Mouse (Mus musculus) thymus, postnatal 4 days (tissue): ENCODE results near the gene Slc7a7.

Source experiments
- DNase-seq: peaks from one replicate; pipeline ENCODE4 v3.0.0; 2021

The Slc7a7 gene

DNA sequence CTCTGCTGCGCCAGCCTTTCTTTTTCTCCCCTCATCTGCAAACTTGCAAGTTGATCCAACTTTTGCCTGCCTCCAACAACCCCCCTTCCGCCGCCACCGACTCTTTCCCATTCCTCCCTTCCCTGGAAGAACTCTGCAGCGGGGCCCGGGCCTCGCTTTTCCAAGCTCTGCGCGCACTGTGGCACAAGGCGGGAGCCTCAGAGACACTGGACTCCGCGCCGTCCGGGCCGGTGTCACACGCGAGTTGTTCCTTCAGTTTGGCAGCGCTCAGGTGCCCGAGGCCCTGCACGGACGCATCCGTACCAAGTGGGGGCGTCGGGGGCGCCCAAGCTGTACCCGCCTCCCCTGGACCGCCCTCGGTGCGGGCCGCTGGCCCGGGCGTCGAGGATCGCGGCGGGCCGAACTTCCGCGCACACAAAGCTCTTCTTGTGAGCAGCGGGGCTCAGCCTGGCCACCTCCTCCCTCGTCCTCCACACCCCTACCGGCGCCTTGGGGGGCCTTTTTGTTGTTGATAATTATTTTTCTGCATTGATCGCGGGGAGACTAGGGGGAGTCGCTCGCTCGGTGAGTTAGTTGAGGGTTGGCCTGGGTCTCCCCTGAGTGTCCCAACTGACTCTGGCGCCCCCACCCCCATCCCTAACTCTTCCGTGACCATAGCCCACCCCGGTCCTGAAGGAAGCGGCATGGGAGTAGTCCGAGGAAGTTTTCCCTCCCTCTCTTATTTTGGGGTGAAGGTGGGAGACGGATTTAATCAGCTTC lies 14.7 kb upstream of the Slc7a7 start:
- peak; percentile 72 for DNase-seq

DNA sequence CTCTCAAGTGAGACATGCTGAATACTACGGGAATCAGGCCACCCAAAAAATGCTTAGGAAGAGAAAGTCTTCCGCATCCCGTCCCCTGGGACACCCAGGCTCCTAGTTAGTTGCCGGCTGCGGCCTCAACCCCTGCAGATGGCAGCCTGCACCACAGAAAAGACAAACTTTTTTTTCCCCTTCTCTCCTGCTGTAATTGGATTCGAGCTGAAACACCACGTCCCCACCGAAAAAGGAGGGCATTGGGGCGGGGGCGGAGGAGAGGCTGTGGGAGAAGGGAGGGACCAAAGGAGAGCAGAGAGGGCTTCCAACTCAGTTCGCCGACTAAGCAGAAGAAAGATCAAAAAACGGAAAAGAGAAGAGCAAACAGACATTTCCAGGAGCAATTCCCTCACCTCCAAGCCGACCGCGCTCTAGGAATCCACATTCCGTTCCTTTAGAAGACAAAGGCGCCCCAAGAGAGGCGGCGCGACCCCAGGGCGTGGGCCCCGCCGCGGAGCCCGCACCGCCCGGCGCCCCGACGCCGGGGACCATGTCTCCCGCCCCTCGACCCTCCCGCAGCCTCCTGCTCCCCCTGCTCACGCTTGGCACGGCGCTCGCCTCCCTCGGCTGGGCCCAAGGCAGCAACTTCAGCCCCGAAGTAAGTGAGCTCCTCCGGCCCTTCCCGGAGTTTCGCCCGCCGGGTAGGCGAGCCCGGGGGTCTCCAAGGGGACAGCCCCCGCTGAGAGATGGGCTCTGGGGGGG lies 13.9 kb upstream of the Slc7a7 start, which contains the start of gene Mmp14:
Gene Mmp14 (plus strand): TSS at position 279 of the 744 bp plus-strand sequence.
- DNase-seq: peak; percentile 69

DNA sequence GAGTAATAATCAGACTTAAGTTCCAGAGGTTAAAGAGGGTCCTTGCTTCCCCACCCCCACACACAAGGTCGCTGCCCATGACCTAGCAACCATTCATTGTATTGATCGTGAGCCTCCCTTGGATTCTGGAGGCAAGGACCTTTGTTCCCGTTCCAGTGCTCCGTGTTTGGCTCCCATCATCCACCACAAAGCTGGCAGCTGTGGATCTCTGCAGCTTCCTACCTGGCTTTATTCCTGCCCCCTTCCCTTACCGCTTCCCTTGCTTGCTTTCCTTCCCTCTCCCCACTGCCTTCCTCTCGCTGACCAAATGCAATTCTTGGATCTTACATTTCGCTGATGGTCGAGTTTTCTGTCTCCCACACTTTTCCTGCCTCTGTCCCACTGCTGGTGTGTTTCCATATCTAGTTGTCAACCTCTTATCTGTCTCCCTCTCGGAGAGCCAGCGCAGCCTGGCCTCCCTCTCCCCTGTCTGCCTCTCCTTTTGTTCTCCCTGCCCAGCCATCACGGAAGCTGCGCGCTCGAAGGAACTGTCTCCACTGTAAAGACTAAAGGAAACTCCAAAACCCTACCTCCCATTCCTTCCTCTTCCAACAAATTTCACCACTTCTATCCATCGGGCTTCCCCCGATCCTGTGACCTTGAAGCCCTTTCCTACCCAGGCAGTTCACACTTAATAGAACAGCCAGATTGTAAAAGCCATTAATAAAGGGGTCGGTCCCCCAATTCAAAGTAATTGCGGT lies 13.0 kb upstream of the Slc7a7 start:
- no peak for DNase-seq

DNA sequence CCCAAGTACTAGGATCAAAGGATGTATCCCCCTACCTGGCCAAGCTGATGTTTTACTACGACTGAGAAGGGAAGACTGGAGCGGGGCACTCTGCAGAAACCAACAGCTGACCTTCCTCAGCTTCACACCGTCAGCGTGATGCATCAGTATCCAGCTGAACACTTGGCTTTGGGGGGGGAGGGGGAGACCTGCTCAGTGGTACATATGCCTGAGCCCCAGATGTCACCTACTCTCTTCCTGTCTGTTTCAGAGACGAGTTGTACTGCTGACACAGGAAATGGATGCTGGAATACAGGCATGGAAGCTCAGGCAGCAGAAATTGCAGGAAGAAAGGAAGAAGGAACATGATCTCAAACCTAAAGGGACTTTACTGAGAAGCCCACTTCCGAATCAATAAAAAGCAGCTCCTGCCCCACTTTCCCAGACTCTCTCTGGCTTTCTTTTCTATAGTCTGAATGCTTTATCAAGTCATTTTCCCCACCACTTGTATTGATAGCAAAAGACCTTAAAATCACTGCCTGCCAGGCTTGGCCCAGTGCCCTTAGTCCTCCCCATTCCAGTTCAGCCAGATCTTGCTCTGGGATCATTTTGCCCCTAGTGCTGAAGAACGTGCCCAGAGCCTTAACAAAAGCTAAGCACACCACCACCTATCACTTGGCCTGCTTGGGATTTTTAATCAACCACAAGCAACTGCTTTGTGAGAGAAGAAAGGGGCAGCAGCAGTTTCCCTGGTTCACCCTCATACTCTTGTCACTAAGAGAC lies 11.9 kb upstream of the Slc7a7 start:
- DNase-seq: peak; percentile 58

DNA sequence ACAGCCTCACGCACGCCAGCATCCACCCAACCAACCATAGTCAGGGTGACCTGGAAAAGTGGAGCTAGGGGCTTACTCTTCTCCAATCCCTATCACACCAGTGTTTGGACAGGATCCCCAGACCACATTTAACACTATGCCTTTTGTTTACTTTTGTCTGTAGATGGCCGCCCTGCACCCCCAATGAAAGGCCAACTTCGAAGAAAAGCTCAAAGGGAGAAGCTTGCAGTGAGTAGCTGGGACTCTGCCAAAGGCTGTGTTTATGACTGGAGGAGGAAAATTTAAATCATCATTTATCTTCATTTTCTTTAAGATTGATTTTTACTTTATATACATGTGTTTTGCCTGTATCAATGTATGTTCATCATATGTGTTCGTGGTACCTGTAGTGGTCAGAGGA lies 10.8 kb upstream of the Slc7a7 start:
- no peak for DNase-seq

DNA sequence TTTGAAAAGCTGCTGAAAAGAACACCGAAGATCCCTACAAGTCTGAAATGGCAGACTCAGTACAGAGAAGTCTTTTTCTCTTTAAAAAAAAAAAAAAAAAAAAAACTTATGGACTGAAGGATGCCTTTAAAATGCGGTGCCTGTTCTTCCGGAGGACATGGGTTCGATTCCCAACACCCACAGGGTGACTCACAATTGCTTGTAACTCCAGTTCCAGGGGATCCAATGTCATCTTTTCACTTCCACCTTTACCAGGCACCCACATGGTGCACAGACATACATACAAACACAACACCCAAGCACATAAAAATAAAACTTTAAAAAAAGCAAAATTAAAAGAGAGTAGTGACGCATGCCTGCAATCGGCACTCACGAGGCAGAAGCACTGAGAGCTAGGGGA lies 10.1 kb upstream of the Slc7a7 start:
- peak; percentile 6 for DNase-seq

DNA sequence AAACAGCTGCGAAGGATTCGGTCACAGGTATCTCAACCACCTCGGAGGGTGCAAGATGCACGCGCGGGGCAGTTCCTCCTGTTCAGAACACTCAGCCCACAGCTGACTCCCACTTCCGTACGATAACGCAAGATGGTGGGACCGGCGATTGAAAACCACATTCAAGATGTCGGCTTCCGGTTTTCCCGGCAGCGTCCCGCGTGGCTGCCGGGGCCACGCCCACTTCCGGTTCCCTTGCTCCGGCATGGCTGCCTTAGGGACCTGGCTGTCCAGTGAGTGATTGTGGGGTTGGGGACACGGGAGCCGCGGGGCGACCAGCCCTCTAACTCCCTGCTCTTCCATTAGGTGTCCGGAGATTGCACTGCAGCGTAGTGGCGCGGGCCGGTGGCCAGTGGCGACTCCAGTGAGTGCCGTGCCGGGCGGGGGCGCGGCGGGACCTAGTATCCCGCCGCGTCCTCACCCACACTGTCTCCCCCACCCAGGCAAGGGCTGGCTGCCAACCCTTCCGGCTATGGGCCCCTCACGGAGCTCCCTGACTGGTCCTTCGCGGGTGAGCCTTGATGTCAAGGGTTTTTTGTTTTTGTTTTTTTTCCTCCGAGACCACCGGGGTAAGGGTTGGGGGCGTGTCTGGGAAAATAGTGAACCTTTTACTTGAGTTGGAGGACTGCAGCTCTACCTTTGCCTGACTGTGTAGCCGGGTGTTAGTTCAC lies 9.3 kb upstream of the Slc7a7 start, which contains the start of gene Mrpl52:
Gene Mrpl52 (plus strand): TSS at position 221 of the 710 bp plus-strand sequence.
- peak; percentile 89 for DNase-seq

DNA sequence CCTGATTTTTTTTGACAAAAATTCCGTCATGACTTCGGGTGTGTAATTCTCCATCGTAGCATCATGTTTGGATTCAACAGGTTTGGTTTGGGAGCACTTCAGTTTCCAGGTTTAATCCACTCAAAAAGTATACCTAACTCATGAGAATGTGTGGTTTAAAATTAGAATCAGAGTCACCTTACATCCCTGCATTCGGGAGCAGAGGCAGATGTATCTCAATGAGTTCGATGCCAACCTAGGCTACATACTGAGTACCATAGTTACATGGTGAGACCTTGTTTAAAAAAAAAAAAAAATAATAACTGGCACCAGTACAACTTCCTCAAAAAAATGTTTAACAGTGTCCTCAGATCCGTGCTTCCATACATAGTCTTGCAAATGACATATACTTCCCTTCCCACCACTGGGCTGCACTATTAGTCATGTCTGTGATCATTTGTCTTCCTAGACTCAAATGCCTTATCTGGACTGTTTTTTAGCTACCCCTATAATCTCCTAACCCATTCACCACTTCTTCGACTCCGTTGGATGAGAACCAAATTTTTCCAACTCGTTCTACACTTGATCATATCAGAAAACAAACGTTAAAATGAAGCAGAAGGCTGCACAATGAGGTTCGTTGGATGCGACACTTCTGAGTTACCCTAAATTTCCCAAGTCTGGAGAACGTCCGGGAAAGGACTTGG lies 8.6 kb upstream of the Slc7a7 start:
- DNase-seq: peak; percentile 8

DNA sequence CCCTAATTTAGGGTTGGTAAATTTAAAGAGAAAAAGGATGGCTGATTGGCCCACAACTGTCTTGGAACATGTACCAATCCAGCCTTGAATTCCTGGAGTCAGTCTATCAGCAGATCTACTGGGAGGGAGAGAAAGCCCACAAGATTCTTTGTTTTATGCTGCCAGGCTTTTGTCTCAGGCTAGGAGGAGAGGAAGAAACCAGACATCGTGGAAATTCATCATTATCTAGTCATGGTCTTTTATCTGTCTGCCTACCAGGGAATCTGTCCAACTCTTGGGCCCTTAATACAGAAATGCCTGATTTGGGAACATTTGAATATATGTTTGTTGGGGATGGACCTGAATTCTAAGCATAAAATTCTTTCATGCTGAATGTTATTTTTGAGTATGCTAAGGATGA lies 8.0 kb upstream of the Slc7a7 start:
- DNase-seq: no peak

DNA sequence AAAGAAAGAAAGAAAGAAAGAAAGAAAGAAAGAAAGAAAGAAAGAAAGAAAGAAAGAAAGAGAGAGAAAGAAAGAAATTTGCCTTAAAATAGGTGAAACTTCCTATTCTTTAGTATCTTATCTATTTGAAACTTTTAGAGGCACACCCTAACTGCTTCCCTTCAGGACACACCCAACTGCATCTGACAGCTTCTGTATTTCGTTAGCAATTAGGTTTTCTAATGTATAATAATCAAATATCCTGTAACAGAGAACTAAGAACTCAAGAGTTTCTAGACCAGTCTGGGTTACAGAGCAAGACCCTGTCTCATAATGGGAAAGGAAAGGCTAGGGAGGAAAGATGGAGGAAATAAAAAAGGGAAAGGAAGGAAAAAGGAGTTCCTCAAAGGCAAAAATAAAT lies 7.1 kb upstream of the Slc7a7 start:
- no peak for DNase-seq

DNA sequence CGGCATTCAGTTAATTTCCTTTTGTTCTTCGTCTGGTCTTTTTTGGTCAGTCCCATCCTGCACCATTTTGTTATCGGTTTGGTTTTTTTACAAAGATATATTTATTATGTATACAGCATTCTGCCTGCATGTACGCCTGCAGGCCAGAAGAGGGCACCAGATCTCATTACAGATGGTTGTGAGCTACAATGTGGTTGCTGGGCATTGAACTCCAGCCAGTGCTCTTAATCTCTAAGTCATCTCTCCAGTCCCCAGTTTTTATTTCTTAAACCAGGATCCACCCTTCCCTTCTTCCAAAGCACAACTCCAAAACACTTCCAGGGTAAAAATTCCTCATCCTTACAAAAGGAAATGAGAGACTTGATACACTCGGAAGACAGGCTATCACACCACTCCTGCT lies 5.8 kb upstream of the Slc7a7 start:
- peak; percentile 45 for DNase-seq

DNA sequence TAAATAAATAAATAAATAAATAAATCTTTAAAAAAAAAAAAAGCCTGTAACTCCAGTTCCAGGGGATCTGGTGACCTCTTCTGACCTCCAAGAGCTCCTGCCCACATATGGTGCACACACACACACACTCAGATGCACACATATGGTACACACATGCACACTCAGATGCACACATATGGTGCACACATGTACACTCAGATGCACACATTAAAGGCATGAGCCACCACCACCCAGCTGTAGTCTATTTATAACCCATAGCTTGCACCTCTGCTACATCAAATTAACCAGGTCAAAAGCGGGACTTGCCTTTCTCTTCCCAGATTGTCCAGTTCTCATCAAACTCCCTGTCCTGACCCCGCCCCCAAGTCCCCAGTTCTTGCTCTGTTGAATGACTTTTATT lies 3.4 kb upstream of the Slc7a7 start:
- no peak for DNase-seq

DNA sequence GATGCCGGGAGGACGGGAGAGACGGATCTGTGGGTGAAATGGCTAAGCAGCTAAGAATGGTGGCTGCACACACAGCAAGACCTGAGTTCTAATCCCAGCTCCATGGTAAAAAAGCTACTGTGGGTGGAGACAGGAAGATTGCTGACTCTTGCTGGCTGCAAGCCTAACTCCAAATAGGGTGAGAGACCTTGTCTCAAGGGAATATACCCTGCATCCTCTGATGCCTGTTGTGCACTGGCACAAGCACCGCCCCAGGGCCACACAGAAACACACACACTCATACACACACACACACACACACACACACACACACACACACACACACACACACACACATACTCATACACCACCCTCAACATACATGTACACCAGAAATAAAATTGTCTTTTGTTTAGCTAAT lies 750 bp downstream of the Slc7a7 start:
- no peak for DNase-seq

DNA sequence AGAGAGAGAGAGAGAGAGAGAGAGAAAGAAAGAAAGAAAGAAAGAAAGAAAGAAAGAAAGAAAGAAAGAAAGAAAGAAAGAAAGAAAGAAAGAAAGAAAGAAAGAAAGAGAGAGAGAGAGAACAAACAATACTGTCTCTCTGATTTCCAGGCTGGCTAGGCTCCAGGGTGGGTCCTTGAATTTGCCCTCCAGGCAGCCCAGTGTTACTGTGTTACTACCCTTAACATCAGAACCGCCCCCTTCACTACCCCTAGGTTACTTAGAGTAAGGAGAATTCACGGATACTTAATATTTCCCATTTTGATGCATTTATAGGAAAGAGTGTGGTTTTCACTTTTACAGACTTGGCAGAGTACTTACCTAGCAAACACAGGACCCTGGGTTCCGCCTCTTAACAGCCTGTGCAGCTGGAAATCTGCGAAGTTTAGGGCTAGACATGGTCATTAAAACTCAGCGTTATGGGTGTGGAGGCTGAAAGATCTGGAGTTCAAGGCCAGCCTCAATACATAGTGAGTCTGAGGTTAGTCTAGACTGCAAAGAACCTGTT lies 1.3 kb downstream of the Slc7a7 start:
- DNase-seq: no peak

DNA sequence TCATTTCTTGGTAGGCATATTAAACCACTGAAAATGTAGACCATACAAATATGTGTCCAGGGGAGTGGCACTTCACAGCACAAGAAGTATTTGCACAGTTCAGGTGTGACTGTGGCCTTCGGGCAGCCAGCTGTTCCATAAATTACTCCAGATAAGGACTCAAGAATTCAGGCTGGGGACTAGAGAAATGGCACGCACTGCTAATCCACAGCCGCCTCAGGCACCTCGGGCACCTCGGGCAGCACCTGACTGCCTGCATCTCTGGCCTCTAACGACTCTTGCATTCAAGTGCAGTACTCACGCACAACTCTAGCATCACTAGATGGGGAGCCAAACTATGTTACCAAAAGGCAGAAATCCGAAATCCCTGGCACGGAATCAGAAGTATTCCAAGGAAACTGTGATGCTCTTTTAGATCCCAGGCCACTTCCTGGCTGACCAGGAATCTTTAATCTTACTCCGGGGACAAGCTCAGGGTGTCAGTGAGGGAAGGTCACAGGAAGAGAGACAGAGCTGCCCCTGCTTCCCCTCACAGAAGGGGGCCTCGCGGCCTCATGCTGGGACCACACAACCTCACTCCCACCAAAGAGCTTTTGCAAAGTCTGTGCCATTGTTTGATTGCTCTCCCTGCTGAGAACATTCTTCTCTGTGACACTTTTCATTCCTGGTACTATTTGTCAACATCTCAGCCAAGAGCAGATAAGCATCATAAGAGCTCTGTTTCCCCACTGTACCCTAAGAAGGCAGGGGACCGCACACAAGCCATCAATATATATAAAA lies 2.1 kb downstream of the Slc7a7 start:
- DNase-seq: no peak

DNA sequence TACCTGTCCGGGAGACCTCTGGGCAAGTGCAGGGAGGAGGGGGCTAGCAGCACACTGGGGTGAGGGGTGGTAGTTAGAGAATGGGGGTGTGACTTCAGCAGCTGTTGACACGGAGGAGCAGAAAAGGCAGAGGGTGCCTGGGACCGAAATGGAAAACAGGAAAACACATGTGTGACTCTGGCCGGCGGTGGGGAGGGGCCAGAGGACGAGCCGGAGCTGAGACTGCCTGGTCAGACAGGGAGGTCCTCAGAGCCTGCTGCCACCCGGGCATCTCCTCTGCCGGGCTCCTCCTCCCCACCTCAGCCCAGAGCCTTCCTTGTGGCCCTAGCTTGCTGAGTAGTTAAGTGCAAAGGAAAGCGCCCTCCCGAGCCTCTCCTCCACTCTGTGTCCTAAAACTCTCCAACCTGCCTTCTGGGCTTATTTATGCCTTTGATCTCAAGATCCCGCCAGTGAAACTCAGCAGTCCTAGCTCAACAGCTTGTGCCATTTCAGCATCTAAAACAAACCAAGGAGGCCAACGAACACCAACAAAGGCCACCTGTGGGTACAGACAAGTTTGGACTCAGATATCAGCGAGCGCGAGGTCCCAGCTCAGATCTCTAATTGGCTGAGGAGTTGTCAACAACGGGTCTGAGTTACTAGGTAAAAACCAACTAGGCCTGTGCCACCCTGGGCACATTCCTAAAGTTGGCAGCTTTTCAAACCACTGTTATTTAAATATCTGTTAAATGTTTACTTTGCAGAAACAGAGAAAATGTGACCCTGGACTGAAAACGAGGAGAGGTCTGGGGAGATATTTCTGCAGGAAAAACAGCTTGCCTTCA lies 3.5 kb downstream of the Slc7a7 start:
- peak; percentile 48 for DNase-seq

DNA sequence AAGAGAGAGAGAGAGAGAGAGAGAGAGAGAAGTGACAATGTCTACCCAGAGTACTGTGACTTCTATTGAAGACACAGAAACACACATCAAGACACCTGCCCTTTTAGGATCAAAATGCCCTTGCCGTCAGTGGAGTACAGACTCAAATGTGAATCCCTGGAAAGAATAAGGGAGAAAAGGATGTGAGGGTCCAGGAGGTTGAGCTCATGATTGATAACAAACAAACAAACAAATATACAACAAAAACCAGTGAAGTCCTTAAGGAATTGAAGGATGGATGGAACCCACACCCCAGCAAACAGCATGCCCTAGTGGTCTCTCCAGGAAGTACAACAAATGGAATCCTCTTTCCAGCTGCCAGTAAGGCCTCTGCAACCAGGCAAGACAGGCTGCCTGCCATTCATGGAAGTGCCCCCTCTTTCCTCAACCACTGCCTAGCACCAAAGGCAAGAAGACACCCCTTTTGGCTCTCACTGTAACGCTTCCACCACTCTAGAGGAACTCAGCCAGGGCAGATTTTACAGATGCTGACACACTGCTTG lies 4.9 kb downstream of the Slc7a7 start:
- DNase-seq: peak; percentile 49

DNA sequence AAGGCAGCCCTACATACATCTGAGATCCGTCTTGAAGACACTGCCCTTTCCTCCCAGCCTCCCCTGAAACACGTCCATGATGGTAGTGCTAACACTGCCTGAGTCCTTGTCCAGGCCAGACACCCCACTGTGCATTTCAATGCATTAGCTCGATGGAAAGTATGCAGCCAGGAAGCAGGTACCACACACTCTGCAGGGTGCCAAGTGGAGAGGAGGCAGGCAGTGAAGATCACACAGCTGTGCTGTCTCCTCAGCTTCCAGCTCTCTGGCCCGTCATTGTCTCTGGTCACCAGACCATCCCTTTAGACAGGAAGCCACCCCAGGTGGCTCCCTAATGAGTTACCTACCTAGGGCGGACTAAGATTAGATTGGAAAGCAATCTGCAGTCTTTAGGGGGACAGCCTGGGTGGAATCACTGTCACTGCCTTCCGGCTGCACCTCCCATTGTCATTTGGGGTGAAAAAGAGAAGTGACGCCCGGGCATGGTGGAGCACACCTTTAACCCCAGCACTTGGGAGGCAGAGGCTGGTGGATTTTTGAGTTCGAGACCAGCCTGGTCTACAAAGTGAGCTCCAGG lies 5.5 kb downstream of the Slc7a7 start:
- no peak for DNase-seq
